Mouse (Mus musculus) limb, embryonic 12.5 days (tissue): ENCODE data around the gene Tmem150c. TPM values are rescaled to one million over a fixed set of nuclear protein-coding genes. Genes with fewer than 3 reads are reported as not detected.

Experiments used
- ATAC-seq: fragments of 200-750 bp; cut with Nextera tagmentation; 2 replicates; pipeline ENCODE4 v1.8.0; 2017; ENCODE audit warnings: low read depth, moderate TSS enrichment; ENCODE audit not compliant: insufficient number of reproducible peaks, insufficient read depth, low FRiP score, low TSS enrichment
- H3K27ac ChIP-seq: fragments of 300-500 bp; sonication (generic); 2 replicates; pipeline ENCODE4 v1.5.1; 2016; ENCODE audit warnings: mild to moderate bottlenecking, moderate library complexity
- H3K27me3 ChIP-seq: fragments of 300-500 bp; sonication (generic); 2 replicates; pipeline ENCODE4 v1.6.1; 2016; ENCODE audit warnings: mild to moderate bottlenecking, moderate library complexity
- H3K36me3 ChIP-seq: fragments of 300-500 bp; sonication (generic); 2 replicates; pipeline ENCODE4 v1.6.1; 2016; ENCODE audit warnings: mild to moderate bottlenecking, moderate library complexity
- H3K4me1 ChIP-seq: fragments of 300-500 bp; sonication (generic); replicated peaks from 2 replicates; pipeline ENCODE4 v1.6.1; 2016
- H3K4me2 ChIP-seq: fragments of 300-500 bp; sonication (generic); 2 replicates; pipeline ENCODE4 v1.6.1; 2016; ENCODE audit warnings: mild to moderate bottlenecking, moderate library complexity
- H3K4me3 ChIP-seq: fragments of 300-500 bp; sonication (generic); replicated peaks from 2 replicates; pipeline ENCODE4 v1.5.1; 2016; ENCODE audit warnings: mild to moderate bottlenecking
- H3K9ac ChIP-seq: fragments of 300-500 bp; sonication (generic); replicated peaks from 2 replicates; pipeline ENCODE4 v1.6.1; 2016; ENCODE audit warnings: mild to moderate bottlenecking, moderate library complexity
- H3K9me3 ChIP-seq: fragments of 300-500 bp; sonication (generic); 2 replicates; pipeline ENCODE4 v1.6.1; 2016; ENCODE audit warnings: mild to moderate bottlenecking, moderate library complexity
- WGBS: fragments of 180-500 bp; shearing (Covaris S2); methylation state at CpG from one replicate; pipeline ENCODE4 v1.1.7; 2016; 5-methylcytosine and 5-hydroxymethylcytosine counted together
- polyA plus RNA-seq: library from polyadenylated mRNA; unstranded; fragments of >200 nt; fragmentation: Nextera tagmentation; extraction: Ambion mirVana; gene quantifications from 2 replicates; pipeline ENCODE4 v1.2.1, GENCODE M21; 2016

Gene Tmem150c
- polyA plus RNA-seq, 1 experiment from 2014 or later: 2.4 TPM

DNA sequence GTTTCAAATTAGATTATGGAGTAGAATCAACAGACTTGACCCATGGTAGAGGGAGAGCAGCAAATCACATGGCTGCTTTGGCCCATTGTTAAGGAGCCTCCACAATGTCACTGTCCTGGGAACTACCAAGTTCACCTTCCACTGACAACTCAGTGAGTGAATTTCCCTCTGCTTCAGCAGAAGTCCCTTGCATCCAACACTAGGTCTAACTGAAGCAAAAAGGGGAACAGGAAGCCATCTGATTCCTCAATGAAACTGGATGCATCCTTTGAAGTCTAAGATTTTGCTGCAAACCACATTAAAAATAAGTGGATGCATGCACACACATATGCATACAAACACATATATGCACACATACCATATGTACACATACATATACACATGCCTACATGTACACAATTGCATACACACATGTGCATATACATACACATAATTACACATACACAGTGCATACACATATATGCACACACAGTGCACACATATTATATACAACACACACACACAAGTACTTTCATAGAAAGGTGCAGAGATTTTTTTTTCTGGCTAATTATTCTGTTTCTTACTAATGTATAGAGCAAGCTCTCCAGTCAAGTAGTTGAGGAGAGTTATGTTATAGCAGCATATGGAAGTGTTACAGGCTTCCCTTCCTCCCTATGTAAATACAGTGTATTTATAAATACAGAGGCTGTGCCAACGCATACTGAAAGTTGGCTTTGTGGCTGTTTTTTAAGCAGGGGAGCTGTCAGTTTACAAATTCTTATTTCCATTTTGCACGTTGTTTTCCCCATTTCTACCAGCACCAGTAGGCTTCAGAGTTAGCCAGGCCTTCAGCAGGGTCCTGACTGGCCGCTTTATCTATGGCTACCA lies 27.7 kb upstream of the Tmem150c start:
- ATAC-seq: no peak
- no peak overlapping the region for H3K4me3 ChIP-seq
- H3K9me3 ChIP-seq: no peaks in the 10 kb centered on the region
- H3K36me3 ChIP-seq: no peaks in the 10 kb centered on the region
- no peak overlapping the region for H3K4me2 ChIP-seq
- no peaks in the 10 kb centered on the region for H3K27me3 ChIP-seq
- peaks cover 7% of the 10 kb centered on the region for H3K4me1 ChIP-seq
- H3K27ac ChIP-seq: no peak overlapping the region
- 91% methylated on average over 3 of the region's 3 CpGs for WGBS
- no peak overlapping the region for H3K9ac ChIP-seq

DNA sequence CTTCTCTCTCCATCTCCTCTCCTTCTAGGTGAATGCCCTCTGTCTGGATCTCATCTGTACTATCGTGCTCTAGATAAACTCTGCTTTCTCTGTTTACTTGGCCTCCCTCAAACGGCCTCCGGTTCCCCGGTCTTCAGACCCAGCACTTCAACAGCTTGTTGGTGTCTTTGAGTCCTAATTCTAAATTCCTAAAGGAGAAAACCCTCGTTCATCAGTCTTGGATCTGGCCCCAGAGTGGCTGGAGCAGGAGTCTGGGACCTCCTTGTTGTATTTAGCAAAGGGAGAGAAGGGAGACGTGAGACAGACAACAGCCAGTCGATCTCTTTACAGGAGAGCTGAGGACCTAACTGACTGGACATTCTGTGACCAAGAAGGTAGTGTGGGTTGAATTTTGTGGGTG lies 27.0 kb upstream of the Tmem150c start:
- H3K36me3 ChIP-seq: no peaks in the 10 kb centered on the region
- no peak overlapping the region for H3K9ac ChIP-seq
- no peak for ATAC-seq
- no peaks in the 10 kb centered on the region for H3K27me3 ChIP-seq
- H3K4me2 ChIP-seq: no peak overlapping the region
- peaks cover 8% of the 10 kb centered on the region for H3K4me1 ChIP-seq
- no peaks in the 10 kb centered on the region for H3K9me3 ChIP-seq
- no peak overlapping the region for H3K4me3 ChIP-seq
- H3K27ac ChIP-seq: no peak overlapping the region
- WGBS: 64% methylated on average over 7 of the region's 7 CpGs

- Histone ChIP-seq H3K9ac (no peak overlapping the region), H3K9me3 (no peaks in the 10 kb centered on the region), H3K4me1 (peaks cover 14% of the 10 kb centered on the region), H3K4me2 (no peak overlapping the region), H3K27me3 (no peaks in the 10 kb centered on the region), H3K27ac (no peak overlapping the region), H3K4me3 (no peak overlapping the region), H3K36me3 (no peaks in the 10 kb centered on the region)
- no peak for ATAC-seq
- 17% methylated on average over 7 of the region's 7 CpGs for WGBS
These were observed 26.3 kb upstream of the Tmem150c start for GRCm38 (mm10) chr5:100185895-100186294.

DNA sequence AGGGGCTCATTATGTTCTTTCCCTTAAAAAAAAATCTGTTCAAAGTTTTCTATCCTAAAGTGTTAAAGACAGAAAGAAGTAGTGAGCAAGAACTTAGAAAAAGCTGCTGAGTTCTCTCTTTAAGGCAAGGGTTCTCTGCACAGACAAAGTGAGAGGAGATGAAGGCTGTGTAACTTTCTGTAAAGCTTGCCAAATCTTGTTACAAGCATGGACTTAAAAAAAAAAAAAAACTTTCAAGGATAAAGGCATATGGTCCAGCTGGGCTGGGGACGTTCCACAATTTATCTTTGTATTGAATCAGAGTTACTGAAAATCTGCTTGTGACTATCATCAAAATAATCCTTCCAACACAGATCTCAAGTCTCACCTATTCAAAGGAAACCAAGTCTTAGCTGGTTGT lies 21.4 kb upstream of the Tmem150c start:
- Histone ChIP-seq H3K9me3 (no peaks in the 10 kb centered on the region), H3K27ac (no peak overlapping the region), H3K9ac (no peak overlapping the region), H3K4me3 (no peak overlapping the region), H3K27me3 (no peaks in the 10 kb centered on the region), H3K4me1 (peaks cover 9% of the 10 kb centered on the region), H3K36me3 (no peaks in the 10 kb centered on the region), H3K4me2 (no peak overlapping the region)
- 68% methylated on average over 1 of the region's 1 CpGs for WGBS
- no peak for ATAC-seq

DNA sequence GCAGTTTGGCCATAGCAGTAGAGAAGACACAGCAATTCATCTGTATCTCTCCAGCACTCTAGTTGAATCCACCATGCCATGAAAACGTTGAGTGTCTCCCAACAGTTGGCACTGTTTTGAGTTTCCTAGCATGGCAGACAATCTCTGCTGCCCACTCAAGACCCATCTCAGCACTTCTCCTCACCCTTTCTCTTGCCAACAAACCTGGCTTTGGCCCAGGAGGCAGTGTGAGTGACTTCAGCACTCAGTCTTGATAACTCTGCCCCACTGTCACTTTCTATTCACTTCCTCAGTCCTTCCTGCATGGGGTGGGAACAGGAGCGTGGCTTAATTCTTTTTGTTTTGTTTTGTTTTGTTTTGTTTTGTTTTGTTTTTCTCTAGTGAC lies 19.2 kb upstream of the Tmem150c start:
- Histone ChIP-seq H3K4me2 (no peak overlapping the region), H3K36me3 (no peaks in the 10 kb centered on the region), H3K9ac (no peak overlapping the region), H3K27ac (no peak overlapping the region), H3K4me1 (peaks cover 7% of the 10 kb centered on the region), H3K4me3 (no peak overlapping the region), H3K9me3 (no peaks in the 10 kb centered on the region), H3K27me3 (no peaks in the 10 kb centered on the region)
- WGBS: 77% methylated on average over 2 of the region's 2 CpGs
- ATAC-seq: no peak

DNA sequence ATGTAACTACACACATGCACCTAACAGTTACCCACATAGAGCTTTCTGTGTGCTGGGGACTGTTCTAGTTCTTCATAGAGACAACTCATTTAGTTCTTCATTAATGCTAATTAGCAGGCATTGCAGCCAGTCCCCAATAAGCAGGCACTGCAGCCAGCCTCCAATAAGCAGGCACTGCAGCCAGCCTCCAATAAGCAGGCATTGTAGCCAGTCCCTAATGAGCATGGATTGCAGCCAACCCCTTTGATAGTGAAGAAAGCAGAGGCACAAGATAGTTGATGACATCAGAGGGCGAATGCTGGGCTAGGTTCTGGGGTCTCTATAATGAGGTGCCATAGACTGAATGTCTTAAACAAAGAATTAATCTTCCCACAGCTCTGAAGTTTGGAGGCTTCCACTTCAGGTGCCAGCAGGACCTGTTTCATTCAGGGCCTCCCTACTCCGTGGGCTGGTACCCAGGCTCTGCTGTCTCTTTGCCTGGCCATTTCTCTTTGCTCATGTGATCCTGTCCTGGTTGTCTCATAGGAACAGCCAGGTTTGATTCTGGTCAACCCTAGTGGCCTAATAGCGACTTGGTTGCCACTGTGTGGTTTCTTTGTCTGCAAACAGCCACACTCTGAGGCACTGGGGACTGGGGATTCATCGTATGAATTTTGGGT lies 18.6 kb upstream of the Tmem150c start:
- WGBS: 74% methylated on average over 4 of the region's 4 CpGs
- no peak overlapping the region for H3K27ac ChIP-seq
- no peak for ATAC-seq
- H3K4me1 ChIP-seq: peaks cover 7% of the 10 kb centered on the region
- H3K27me3 ChIP-seq: no peaks in the 10 kb centered on the region
- no peaks in the 10 kb centered on the region for H3K36me3 ChIP-seq
- H3K4me3 ChIP-seq: no peak overlapping the region
- H3K9ac ChIP-seq: no peak overlapping the region
- H3K9me3 ChIP-seq: no peaks in the 10 kb centered on the region
- H3K4me2 ChIP-seq: no peak overlapping the region

DNA sequence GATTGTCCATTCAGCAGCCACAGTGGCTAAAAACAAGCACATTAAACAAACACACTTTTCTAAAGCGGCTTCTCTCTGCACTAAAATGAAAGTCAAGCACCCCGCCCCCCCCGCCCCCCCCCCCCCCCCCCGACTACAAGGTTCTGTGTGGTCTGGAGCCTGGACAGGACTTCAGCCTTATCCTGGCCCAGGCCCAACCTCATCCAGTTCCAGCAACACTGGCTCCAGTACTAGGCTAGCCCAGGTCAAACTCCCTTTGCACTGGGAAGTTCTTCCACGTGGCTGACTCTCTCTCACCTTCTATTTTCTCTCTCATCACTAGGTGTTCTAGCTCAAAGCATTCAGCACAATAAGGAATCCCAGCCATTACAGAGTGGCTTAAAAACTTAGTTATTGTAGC lies 17.9 kb upstream of the Tmem150c start:
- H3K9ac ChIP-seq: no peak overlapping the region
- no peaks in the 10 kb centered on the region for H3K9me3 ChIP-seq
- no peaks in the 10 kb centered on the region for H3K27me3 ChIP-seq
- no peaks in the 10 kb centered on the region for H3K36me3 ChIP-seq
- H3K4me3 ChIP-seq: no peak overlapping the region
- no peak overlapping the region for H3K4me2 ChIP-seq
- H3K27ac ChIP-seq: no peak overlapping the region
- no peak for ATAC-seq
- 72% methylated on average over 4 of the region's 5 CpGs for WGBS
- peaks cover 7% of the 10 kb centered on the region for H3K4me1 ChIP-seq

DNA sequence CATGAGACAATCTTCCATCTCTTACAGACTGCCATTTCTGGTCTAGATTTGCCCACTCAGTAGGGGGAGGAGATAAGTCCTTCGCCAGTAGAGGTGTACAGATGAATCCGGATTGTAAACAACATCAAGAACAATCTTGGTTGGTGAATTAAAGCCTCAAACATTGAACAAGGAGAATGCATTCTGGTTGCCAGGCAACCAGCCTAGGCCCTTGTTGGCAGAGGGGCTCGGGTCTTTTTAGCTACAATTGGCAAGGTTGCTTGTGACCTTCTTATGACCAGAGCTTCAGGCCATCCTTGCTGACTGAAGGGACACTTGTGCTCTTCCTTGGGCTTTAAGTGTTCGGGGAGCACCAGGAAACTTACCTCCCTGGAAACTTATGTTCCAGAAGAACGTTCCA lies 16.5 kb upstream of the Tmem150c start:
- H3K36me3 ChIP-seq: no peaks in the 10 kb centered on the region
- H3K4me1 ChIP-seq: peaks cover under 1% of the 10 kb centered on the region; the same call in 1 of the 2 replicates
- H3K4me3 ChIP-seq: no peak overlapping the region
- no peak overlapping the region for H3K9ac ChIP-seq
- WGBS: 84% methylated on average over 5 of the region's 5 CpGs
- H3K9me3 ChIP-seq: no peaks in the 10 kb centered on the region
- no peak overlapping the region for H3K4me2 ChIP-seq
- H3K27ac ChIP-seq: no peak overlapping the region
- H3K27me3 ChIP-seq: no peaks in the 10 kb centered on the region
- ATAC-seq: no peak

DNA sequence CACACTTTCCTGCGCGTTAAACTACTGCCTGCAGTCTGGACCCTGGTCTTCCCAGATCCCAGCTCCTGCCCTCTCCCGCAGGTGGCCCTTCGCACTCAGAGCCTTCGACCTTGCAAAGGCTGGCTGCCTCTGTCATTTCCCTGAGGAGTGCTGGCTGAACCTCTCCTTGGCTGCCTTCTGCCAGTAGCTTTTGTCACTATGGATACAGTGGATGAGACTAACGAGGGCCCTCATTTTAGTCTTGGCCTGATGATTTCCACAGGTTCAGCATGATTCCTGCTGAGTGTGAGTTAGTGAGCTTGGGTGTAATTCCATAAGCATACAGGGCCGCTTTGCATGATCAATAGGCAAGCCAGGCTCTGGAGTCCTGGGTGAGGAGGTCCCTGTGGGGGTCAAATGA lies 16.0 kb upstream of the Tmem150c start:
- no peak for ATAC-seq
- Histone ChIP-seq H3K4me1 (no peaks in the 10 kb centered on the region), H3K4me2 (no peak overlapping the region), H3K9ac (no peak overlapping the region), H3K4me3 (no peak overlapping the region), H3K27me3 (no peaks in the 10 kb centered on the region), H3K36me3 (no peaks in the 10 kb centered on the region), H3K9me3 (no peaks in the 10 kb centered on the region), H3K27ac (no peak overlapping the region)
- 77% methylated on average over 7 of the region's 7 CpGs for WGBS

DNA sequence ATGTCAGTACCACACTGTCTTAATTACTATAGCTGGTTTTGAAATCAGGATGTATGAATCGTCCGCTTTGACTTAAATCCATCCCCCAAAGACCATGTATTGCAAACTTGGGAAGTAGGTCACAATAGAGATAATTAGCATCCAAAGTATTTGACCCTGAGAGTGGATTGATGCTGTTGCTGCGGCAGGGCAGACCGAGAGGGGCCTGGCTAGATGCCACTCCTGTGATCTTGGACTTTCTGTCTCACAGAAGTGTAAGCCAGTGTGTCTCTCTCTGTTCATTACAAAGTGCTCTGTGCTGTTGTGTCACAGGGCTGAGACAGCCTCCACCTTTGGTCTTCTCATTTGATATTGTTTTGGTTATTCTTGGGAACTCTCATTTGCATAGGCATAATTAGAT lies 12.5 kb upstream of the Tmem150c start:
- Histone ChIP-seq H3K36me3 (no peaks in the 10 kb centered on the region), H3K9me3 (no peaks in the 10 kb centered on the region), H3K27ac (no peak overlapping the region), H3K27me3 (no peaks in the 10 kb centered on the region), H3K4me1 (no peaks in the 10 kb centered on the region), H3K4me2 (no peak overlapping the region), H3K4me3 (no peak overlapping the region), H3K9ac (no peak overlapping the region)
- no peak for ATAC-seq
- 78% methylated on average over 4 of the region's 4 CpGs for WGBS

- WGBS: 39% methylated on average over 14 of the region's 14 CpGs
- H3K4me3 ChIP-seq: no peak overlapping the region
- 0 out of 2 replicates have a peak, but pooled peaks cover 4% of the 10 kb centered on the region for H3K4me1 ChIP-seq
- H3K4me2 ChIP-seq: no peak overlapping the region
- H3K36me3 ChIP-seq: no peaks in the 10 kb centered on the region
- H3K9me3 ChIP-seq: no peaks in the 10 kb centered on the region
- H3K27me3 ChIP-seq: peaks cover 2% of the 10 kb centered on the region; the same call in 1 of the 2 replicates
- ATAC-seq: peak; percentile 56; the same call in 1 of the 2 replicates
- no peak overlapping the region for H3K9ac ChIP-seq
- H3K27ac ChIP-seq: no peak overlapping the region
These were observed 7.2 kb upstream of the Tmem150c start for GRCm38 (mm10) chr5:100166591-100167491.
